Mouse (Mus musculus): Measurements from ENCODE around the gene Nfe2.

Gene Nfe2

DNA sequence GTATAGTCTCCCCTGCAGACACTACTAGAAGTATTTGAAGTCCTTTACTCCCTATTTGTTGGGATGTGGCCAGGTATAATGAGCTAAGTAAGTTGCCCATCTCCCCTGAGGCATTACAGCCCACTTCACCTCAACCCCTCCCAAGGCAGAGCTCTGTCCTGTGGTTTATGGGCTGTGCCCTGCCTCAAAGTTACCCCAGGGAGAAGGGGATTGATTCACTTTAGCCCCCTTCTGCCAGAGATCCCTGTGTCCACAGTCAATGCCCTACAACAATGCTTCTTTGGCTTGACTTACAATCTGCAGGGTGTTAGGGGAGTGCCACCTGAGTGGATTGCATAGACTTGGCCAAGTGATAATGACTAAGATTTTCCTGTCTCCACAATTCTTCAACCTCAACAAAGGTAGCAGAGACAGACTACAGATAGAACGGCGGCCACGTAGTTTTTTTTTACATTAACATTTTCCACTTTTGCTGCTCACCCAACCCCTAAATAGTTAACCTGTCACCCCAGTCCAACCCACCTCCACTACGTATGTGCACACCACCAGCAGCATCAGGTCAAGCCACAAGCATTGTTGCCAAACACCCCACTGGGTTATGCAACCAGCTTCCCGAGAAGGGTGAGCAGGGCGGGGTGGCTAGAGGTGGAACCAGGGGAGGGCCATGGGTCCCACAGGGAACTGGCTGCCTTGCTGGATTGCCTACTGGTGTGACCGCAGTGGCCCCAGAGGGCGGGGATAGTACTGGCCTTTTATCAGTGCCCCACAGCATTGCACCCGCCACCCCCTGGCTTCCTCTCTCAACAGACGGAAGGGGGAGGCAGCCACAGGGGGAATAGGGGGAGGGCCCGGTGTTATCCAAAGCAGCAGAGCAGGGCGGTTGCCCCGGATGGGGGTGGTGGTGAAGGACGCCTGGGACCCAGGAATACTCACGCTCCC lies at the start of gene Nfe2:
Gene Nfe2, minus strand, starts transcription at position 614 of the 939 bp plus-strand sequence.
- DNase-seq (ENCODE audit: low spot score in 2 of 2) = peak; percentile 95 to 96

DNA sequence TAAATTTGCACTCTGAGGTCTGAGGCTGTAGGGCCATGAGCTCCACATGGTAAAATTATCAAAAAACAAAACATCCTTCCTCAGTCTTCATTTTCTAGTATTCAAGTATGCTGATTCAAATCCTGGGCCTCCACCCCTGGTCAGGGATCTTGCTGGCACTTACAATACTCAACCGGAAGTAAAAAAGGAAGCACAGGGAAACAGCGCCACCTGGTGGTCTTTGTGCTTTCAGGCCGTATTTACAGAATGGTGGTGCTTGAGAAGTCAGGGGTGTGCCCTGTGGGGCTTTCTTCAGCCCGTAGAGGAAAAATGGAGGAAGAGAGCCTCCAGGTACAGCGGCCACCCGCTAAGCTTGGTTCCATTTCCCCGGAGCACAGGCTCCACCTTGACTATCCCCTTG lies 48.9 kb upstream of the Nfe2 start:
- peak; percentile 88 to 97 for DNase-seq (ENCODE audit: low spot score in 2 of 2)

DNA sequence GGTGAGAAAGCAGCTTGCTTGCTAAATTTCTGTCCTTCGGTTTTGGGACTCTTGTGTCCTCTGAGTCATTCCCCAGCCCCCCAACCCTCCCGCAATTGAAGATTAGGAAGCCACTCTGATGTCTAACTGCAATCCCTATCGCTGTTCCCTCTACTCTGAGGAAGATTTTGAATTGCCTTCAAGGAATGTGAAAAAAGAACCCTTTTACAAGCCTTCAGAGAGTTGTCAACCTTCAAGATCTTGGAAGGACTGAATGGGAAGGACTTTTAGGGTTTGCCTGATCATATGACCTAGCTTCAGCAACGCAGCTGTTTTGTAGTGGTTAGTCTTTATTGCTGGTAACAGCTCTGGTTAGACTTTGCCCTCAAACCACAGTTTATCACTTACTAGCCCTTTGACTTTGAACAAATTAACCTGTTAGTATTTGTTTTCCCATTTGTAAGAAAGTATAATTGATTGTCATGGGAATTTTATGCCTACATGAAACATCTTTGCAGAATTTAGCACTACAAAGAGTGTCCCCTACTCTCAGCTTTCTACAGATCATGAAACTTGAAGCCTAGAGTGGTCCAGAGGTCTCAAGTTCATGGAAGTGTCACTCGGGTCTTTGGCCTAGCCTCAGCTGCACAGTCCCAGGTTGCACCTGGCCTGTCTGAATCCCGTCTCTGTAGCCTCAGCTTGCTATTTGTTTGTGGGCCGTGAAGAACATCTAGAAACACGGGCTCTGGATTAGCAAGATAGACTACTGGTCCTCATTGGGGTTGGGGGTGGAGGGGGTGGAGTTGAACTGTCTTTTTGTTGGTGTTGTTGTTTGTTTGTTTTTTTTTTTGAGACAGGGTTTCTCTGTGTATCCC lies 47.8 kb upstream of the Nfe2 start:
- DNase-seq (ENCODE audit: low spot score in 2 of 2) = no peak

DNA sequence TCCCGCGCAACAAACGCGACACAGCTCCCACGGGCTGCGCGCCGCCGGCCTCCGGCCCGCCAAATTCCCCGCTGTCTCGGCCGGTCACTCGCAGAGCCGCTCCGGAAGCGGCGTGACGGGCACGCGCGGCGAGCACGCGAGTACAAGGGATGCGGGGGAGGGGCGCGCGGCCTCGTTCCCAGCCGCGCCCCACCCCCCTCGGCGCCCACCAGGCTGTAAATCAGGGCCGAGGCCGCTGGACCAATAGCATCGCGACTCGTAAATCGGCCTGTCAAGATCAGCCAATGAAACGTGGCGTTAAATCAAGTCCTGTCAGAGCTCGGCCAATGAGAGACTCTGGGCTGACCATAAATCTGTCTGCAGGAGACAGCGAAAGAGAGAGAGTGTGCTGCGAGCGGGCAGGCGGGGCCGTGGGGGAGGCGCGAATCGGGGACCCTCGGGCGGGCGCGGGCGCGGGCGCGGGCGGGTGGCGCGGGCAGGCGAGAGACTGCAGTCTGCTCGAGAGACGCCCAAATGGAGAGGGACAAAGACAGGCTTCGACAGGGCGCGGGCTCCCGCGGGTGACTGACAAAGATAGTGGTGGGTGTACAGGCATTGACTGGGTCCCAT lies 47.0 kb upstream of the Nfe2 start:
- peak; percentile 79 to 87 for DNase-seq (ENCODE audit: low spot score in 2 of 2)

DNA sequence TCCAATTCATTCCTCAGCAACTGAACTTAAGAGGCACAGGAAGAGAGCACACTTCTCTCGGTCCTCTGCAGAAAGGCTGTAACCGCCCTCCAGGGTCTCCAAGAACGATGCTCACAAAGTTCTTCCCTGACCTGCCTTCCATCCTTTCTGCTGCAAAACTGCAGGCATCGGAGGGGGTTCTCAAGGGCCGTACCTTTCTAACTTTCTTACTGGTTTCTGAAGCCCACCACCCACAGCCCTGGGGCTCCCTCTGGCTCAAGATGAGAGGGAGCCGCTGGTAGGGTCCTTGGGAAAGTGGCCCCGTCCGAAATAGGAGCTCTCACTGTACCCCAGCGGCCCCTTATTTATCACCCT lies 46.4 kb upstream of the Nfe2 start:
- no peak for DNase-seq (ENCODE audit: low spot score in 2 of 2)

DNA sequence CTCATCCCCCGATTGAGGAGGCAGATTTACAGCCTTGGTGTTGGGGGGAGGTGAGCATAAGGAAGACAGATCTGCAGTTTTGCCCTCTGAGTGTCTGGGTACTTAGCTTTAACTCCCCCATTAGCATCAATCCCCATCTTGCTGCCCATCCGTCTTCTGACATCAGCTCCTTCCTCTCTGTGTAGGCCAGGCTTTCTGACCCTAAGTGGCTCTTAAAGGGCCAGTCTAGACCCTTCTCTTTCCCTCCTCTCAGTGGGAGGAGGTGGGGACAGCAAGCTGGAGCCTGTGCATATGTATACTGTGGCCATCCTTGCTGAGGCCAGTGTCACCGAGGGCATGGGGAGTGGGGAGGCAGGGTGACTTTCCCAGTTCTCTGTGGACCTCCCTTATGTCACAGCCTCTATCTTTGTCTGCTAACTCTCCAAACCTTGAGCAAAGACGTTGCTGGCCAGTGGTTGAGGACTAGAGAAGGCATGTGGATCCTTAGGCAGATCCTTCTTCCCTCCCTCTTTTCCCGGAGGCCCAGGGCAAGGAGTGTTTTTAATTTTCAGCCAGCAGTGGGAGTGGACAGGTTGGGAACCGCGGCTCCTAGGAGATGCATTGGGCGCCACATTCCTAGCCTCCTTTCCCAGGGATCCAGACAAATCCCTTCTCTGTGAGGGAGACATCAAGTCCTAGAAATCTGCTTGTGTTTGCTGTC lies 45.9 kb upstream of the Nfe2 start:
- DNase-seq (ENCODE audit: low spot score in 2 of 2) = no peak

DNA sequence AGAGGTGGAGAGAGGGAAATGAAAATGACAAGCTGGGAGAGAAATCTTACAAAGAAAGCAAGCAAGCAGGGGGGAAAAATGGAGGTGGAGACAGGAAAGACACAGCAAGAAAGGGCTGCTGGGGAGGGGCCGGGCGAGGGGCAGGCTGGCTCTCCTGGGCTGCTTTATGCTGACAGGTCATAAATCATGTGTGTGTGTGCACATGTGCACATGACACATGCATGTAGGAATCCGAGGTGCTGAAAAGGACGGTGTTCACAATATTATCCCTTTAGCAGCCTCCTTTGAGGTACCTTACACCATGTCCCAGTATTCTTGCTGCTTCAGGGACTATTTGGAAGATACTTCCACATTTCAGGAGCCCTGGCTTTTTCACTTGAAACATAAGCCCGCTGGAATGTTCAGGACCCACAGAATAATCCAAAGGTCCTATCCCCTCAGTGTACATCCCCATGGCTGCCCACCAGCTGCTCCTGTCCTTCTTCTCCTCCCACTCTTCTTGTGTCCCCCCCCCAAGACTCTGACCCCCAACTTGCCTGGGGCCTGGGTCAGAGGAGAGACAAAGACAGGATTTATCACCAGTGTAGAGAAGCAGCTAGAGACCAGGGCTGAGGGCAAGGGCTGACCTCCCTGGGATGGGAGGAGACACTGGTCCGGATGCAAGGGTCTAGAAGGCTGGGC lies 44.3 kb upstream of the Nfe2 start:
- no peak for DNase-seq (ENCODE audit: low spot score in 2 of 2)

DNA sequence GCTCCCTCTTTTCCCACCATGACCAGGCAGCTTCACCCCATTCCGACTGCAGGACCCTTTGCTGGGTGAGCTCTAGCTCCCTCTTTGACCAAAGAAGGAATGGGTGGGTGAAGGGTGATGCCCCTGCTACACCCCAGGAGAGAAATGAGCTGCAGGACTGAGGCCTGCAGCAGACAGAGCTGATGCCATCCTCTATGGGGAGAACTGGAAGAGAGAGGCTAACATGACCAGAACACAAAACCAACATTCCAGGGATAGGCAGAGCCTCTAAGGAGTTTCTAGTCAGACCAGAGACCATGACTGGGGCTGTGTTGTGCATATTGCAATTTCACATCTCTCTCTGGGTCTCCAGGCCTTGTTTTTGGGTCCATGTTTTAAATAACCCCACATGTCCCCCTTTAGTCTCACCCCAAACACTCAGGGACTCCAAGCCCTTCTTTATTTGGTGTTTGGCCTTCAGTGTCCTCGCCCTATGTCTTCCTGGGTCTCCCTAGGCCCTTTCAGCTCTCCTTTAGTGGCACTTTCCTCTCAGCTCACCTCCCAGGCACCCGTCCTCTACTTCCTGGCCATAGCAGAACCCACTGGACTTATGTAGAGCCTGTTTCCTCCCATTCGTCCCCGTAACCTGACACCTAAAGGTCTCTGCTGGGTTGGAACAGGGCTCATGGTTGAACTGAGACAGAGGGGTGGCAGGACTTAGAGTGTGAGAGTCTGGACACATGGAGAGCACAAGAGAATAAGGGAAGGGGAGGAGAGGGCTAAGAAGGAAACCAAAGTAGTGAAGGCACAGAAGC lies 43.5 kb upstream of the Nfe2 start:
- no peak for DNase-seq (ENCODE audit: low spot score in 2 of 2)

DNA sequence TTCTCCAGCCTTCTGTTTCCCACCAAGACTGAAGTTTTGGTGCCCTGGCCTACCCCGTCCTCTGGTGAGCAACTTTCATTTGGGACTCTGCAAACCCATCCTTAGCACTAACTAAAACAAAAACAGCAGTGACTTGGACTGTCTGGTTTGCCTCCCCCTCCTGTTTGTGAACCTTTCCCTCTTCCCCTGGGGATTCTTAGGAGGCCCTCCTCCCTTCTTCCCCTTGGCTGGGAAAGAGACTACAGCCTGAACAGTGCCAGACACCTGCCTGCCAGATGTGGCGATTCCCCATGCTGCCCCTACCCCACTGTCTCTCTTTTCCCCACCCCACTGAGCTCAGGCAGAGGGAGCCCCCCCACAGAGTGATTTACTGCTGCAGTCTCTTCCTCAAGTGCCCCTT lies 42.8 kb upstream of the Nfe2 start:
- no peak for DNase-seq (ENCODE audit: low spot score in 2 of 2)

DNA sequence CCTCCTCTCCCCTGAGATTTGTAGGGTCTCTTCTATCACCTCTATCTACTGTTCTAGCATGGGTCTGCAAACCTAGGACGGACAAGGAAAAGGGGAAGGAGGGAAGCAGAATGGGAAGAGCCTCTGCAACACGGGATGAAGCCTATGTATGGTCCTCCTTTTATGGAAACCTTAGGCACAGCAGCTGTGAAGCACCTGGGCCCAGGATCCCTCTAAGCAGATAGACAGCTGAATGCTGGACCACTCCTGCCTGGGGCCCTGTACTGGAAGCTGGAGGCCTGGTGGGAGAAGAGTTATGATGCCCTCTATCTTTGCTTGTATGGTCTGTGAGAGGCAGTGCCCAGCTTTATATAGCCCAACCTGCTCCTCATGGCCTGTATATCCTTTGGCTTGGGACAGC lies 42.4 kb upstream of the Nfe2 start:
- no peak for DNase-seq (ENCODE audit: low spot score in 2 of 2)

DNA sequence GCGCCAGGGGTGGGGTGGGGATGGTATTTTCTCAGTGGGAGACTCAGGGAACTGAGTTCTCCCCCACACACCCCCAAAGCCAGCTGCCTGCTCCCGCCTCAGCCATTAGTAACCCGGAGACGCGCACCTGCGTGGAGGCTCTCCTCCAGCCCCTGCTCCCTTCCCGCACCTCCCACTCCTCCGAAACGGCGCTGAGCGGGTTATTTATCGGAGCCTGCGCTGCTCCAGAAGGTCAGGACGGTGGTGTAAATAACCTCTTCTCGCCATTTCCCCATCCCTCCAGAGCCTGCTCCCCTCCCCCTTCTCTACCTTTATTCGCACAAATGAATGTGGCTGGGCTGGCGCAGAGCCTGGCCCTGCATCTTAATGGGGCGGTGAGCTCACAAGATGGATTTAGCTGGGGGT lies 41.9 kb upstream of the Nfe2 start:
- no peak for DNase-seq (ENCODE audit: low spot score in 2 of 2)

DNA sequence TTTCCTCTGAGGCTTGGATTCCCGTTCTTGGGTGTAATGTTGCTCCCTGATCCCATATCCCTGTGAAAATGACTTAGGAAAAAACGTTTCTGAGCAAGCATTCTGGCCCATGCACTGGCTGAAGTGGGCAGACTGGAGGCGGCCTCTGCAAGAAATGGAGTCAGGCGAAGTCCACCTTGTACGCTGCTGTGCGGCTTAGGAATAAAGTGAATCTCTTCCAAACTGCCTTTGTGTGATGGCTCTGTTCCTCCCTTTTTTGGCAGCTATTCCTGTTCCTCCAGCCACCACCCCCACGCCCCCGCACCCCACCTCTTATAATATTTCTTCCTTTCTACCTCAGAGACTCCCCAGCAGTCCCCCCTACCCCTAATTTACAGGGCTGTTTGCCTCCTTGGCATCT lies 41.4 kb upstream of the Nfe2 start:
- no peak for DNase-seq (ENCODE audit: low spot score in 2 of 2)

DNA sequence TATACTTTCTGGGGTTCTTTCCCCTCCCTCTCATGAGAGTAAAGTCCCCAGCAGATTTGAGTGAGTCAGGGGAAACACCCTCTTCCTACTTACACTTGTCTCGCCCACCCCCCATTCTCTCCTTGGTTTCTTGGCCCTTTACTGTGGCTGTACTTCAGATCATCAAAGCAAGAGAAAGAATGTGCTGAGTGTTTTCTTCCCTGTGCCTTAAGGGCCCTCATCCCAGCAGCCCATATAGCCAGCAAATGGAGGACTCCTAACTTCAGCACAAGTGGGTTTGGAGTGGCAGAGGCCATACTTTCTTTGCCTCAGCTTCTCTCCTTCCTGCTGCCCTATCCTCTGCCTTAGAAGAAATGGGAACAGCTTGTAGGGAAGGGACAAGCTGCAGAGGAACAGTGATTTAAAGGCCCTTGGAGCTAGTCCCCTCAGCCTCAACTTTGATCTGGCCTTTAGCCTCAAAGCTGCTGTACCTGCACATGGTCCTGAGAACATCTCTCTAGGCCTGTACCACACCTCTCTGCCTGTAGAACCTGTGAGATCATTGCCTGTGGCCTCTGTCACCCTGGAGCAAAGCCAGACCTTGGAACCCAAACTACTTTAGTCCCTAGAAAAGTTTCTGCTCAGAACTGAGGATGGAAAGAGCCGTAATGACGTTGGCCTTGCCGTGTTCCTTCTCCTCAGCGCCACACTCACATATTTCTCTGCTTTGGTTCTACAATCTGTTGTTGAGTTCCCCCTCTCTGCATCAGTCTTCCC lies 40.8 kb upstream of the Nfe2 start:
- no peak for DNase-seq (ENCODE audit: low spot score in 2 of 2)

DNA sequence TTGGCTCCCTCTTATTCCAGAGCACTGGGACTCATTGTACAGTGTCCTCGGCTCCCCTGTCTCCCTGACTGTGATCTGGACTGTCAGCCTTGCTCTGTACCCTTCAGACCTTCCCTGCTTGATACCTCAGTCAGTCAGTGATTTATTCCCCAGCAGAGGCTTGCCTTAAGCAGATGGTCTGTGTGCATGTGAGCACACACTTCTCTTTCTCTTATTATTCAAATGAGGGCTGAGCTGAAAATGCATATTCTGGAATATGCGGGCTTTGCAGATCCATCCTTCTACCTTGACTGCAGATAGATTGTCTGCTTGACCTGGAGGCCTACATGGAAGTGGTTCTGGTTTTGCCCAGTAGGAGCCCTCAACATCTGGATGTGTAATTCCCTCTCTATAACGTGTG lies 39.8 kb upstream of the Nfe2 start:
- DNase-seq (ENCODE audit: low spot score in 2 of 2) = no peak

DNA sequence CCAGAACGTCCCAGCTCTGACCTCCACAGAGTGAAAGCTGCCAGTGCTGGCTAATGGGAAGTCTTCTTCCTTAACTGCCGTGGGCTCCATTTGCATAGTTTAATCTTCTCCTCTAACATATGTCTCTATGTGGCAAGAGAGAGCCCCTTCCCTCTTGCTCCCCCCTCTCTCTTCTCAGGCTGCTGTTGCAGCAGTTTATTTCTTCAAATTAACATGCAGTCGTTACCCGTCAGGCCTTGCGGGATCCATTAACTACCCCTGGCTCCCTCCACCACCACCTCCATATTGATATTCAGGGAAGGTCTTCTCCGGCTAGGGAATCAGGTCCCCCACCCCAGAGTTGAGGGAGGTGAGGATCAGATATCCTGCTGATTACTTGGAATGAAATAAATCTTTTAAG lies 39.1 kb upstream of the Nfe2 start:
- DNase-seq (ENCODE audit: low spot score in 2 of 2) = no peak

DNA sequence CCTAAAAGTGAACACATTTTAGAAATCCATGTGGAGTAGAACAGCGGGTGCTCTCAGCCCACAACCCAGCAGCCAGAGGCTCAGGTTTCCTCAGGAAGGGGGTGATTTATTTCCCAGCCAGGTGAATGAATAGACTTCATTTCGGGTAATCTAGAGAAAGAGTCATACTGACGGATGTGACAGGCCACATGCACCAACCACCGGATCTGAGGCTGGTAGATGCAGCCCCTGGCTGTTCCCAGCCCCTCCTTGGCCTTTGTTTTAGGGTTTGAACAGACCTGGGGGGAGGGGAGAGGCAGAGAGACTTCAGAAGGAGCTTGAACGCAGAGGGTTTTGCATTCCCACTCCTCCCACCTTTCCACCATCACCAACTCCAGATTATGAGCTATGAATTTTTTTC lies 37.6 kb upstream of the Nfe2 start:
- no peak for DNase-seq (ENCODE audit: low spot score in 2 of 2)

DNA sequence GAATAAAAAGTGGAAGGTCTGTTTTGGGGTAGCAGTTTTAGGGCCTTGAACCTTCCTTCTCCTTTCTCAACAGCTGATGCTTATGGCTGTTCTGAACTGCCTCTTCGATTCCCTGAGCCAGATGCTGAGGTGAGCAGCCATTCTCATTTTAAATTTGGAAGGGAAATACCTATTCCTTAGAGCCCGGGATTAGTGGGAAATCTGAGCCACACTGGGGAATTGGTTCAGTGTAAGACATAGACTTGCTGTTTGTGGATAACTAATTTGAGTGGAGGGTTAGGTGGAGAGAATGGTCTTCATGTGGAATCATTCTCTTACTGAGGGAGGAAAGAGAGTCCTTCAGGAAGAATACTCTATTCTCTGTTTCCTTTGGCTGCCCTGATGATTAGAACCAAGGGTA lies 36.4 kb upstream of the Nfe2 start:
- DNase-seq (ENCODE audit: low spot score in 2 of 2) = no peak

DNA sequence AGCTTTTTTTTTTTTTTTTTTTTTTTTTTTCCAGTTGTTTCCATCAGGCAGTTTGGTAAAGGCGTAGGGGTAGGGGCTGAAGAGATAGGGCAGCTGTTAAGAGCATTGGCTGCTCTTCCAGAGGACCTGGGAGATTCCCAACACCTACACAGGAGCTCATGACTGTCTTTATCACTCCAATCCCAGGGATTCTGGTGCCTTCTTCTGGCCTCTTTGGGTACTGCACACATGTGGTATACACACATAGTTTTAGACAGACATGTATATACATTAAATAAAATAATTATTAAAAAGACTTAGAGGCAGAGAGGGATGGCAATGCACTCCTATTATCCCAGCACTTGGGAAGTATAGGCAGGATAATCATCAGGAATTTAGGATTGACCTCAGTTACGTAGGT lies 35.2 kb upstream of the Nfe2 start:
- no peak for DNase-seq (ENCODE audit: low spot score in 2 of 2)

DNA sequence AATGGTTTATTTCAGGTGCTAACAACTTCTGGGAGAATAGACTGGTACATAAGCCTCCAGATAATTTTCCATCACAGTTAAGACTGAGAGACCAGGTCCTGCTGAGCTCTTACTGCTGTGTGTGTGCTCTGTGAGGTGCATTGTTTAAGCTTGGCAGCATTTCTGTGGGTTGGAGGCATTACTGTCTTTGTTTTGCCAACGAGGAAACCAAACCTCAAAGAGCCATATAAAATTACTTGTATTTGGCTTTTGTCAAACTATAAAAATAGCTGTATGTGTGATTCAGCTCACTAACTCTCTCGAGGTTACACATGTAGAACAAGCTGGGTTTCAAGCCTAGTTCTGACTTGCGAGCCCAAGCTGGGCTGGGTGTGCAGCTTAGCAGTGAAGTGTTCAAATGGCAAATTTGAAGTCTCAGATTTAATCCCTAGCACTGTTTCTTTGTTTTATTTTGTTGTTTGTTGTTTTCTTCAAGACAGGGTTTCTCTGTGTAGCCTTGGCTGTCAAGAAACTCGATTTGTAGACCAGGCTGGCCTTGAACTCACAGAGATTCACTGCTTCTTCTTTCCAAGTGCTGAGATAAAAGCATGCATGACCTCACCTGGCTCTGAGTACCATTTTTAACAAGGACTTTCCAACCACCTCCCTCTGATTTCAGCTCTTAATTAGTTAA lies 34.6 kb upstream of the Nfe2 start:
- no peak for DNase-seq (ENCODE audit: low spot score in 2 of 2)

Measured in spleen, postnatal 4 days (tissue).